Mouse (Mus musculus): ENCODE results near the gene Rpp21. TPM values are rescaled to one million over a fixed set of nuclear protein-coding genes. Genes with fewer than 3 reads are reported as not detected.
A peak's percentile ranks its signal among the peaks of the same experiment; 100 is the strongest.

The Rpp21 gene
- polyA plus RNA-seq (2014; fragmentation: Nextera tagmentation; extraction: Ambion mirVana) = 103 and 128 TPM in 2 replicates

DNA sequence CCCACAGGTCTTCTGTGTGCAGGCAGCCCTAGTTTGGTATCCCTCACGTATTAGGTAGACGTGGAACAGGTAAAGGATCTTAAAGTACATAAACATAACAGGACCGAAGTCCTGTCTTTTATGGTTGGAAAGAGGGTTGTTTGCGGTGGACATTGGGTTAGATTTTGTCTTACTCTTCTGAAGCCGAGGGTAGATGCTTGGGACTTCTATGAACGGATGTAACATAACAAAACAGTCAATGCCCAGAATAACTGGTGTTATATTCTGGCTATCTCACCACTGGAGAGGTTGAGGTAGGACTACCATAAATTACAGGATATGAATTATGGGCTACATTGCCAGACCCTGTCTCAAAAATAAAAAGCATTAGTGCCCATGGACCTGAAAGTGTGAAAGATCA is at the start of gene Rpp21:
Gene Rpp21 (minus strand): TSS at position 101 of the 400 bp plus-strand sequence.
- no peaks in the 10 kb centered on the region for H3K27me3 ChIP-seq (replicated peaks; ENCODE audit: control insufficient read depth, insufficient read depth, low read length)
- peak within 1 kb of the TSS; percentile 82 for H3K27ac ChIP-seq (ENCODE audit: low read depth, low read length)
- DNase-seq (ENCODE audit: low spot score) = no peak
- H3K36me3 ChIP-seq (ENCODE audit: control insufficient read depth, insufficient read depth, low read length) = peaks cover 45% of the 10 kb centered on the region
- peak within 1 kb of the TSS; percentile 67 for H3K4me3 ChIP-seq (ENCODE audit: low read depth, low read length)
- peak within 1 kb of the TSS; percentile 83 for H3K9ac ChIP-seq (ENCODE audit: low read length)
- H3K4me2 ChIP-seq (ENCODE audit: low read length) = peak within 1 kb of the TSS; percentile 54
- H3K9me3 ChIP-seq (replicated peaks; ENCODE audit: control insufficient read depth, low read length) = no peaks in the 10 kb centered on the region
- WGBS = 50% methylated on average over 6 of the region's 6 CpGs
- no peaks in the 10 kb centered on the region for H3K4me1 ChIP-seq (ENCODE audit: control insufficient read depth, insufficient read depth, low read length)
- no peak for ATAC-seq

DNA sequence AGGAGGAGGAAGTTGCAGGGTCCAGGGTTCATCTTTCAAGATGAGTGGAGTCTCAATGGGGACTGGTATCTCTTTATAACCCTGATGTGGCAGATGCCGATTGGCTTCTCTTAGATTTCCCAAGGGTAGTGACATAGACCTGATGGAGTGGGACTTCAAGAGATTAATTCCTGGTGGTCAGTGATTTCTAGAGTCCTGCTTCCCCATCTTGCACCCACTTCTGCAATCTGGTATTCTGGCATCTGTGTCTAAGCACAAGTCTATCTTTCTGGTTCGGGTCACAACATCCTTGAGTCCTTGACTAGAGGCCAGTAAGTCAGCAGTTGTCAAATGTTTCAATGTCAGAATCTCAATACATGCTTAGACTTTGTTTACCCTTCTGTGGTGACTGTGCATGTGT is 28.5 kb upstream of the Rpp21 start, which contains the start of gene H2-M10.2:
Gene H2-M10.2 (minus strand): TSS at position 101 of the 400 bp plus-strand sequence.
- Histone ChIP-seq H3K36me3 (ENCODE audit: control insufficient read depth, insufficient read depth, low read length) (no peaks in the 10 kb centered on the region), H3K9me3 (replicated peaks; ENCODE audit: control insufficient read depth, low read length) (no peaks in the 10 kb centered on the region), H3K4me1 (ENCODE audit: control insufficient read depth, insufficient read depth, low read length) (no peaks in the 10 kb centered on the region), H3K4me3 (ENCODE audit: low read depth, low read length) (no peak within 1 kb of the TSS), H3K4me2 (ENCODE audit: low read length) (no peak within 1 kb of the TSS), H3K9ac (ENCODE audit: low read length) (no peak within 1 kb of the TSS), H3K27me3 (replicated peaks; ENCODE audit: control insufficient read depth, insufficient read depth, low read length) (no peaks in the 10 kb centered on the region), H3K27ac (ENCODE audit: low read depth, low read length) (no peak within 1 kb of the TSS)
- ATAC-seq = no peak
- DNase-seq (ENCODE audit: low spot score) = no peak
- WGBS = 88% methylated on average over 2 of the region's 2 CpGs

GRCm38 (mm10) chr17:36281521-36282245 is 23.8 kb upstream of the Rpp21 start:
- DNase-seq (ENCODE audit: low spot score) (no peak), ATAC-seq (no peak)
- no peak overlapping the region for H3K9ac ChIP-seq (ENCODE audit: low read length)
- no peak overlapping the region for H3K27ac ChIP-seq (ENCODE audit: low read depth, low read length)
- peaks cover 13% of the 10 kb centered on the region; the same call in 1 of the 2 replicates for H3K36me3 ChIP-seq (ENCODE audit: control insufficient read depth, insufficient read depth, low read length)
- H3K27me3 ChIP-seq (replicated peaks; ENCODE audit: control insufficient read depth, insufficient read depth, low read length) = no peaks in the 10 kb centered on the region
- no peaks in the 10 kb centered on the region for H3K4me1 ChIP-seq (ENCODE audit: control insufficient read depth, insufficient read depth, low read length)
- 91% methylated on average over 4 of the region's 4 CpGs for WGBS
- no peak overlapping the region for H3K4me3 ChIP-seq (ENCODE audit: low read depth, low read length)
- no peaks in the 10 kb centered on the region for H3K9me3 ChIP-seq (replicated peaks; ENCODE audit: control insufficient read depth, low read length)
- H3K4me2 ChIP-seq (ENCODE audit: low read length) = no peak overlapping the region

- no peak overlapping the region for H3K4me3 ChIP-seq (ENCODE audit: low read depth, low read length)
- no peaks in the 10 kb centered on the region for H3K9me3 ChIP-seq (replicated peaks; ENCODE audit: control insufficient read depth, low read length)
- no peak overlapping the region for H3K9ac ChIP-seq (ENCODE audit: low read length)
- H3K4me1 ChIP-seq (ENCODE audit: control insufficient read depth, insufficient read depth, low read length) = peaks cover 17% of the 10 kb centered on the region
- DNase-seq (ENCODE audit: low spot score) (no peak), ATAC-seq (no peak)
- H3K27me3 ChIP-seq (replicated peaks; ENCODE audit: control insufficient read depth, insufficient read depth, low read length) = no peaks in the 10 kb centered on the region
- H3K4me2 ChIP-seq (ENCODE audit: low read length) = no peak overlapping the region
- no peak overlapping the region for H3K27ac ChIP-seq (ENCODE audit: low read depth, low read length)
- WGBS = 96% methylated on average over 4 of the region's 4 CpGs
- H3K36me3 ChIP-seq (ENCODE audit: control insufficient read depth, insufficient read depth, low read length) = peaks cover 28% of the 10 kb centered on the region; the same call in 1 of the 2 replicates
Observed at GRCm38 (mm10) chr17:36274776-36275175, 16.9 kb upstream of the Rpp21 start.

DNA sequence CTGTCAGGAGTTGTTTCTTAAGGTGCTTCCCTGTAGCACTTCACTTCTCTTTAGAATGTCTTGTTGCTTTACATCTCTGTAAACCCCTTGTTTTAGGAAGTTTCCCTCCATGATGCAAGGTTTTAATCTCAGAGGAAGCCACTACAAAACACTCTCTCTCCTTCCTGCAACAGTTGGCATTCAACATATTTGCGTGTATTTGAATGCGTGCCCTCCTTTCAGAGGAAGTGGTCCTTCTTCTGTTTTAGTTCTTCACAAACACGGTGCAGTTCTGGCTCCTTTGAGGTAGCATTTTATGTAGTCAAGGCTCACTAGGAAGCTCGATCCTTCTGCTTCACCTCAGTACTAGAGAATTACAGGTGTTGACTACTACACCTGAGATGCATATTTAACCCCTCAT is 15.9 kb upstream of the Rpp21 start:
- WGBS = 94% methylated on average over 4 of the region's 4 CpGs
- DNase-seq (ENCODE audit: low spot score) (no peak), ATAC-seq (no peak)

DNA sequence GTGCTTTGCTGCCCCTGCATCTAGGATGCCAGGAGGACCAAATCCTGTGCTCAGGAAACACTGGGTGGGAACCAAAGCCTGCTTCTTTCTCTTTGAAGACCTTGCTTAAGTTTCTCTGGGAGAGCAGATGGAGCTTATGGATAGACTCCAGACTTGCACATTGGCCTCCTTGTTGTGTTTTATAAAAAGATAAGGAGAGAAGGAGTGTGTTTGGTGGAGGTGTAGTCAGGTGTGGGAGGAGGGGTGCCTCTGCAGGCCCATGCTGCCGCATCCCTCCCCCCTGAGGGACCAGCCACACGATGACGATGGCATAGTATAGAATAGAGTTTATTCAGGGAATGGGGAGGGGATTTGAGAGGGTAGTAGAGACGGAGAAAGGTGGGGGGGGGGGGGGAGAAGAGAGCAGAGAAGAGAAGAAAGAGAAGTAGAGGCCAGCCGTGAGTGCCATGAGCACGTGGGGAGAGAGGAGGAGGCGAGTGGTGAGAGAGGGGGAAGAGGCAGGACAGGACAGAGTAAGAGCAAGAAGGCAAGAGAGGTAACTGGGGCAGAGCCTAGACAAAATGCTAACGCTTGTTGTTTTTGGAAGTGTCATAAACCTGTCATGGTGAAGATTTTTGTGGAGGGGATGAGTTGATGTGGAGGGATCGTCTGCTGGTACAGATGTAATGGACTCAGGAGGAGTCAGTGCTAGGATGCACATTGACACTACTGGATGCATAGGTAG is 14.9 kb upstream of the Rpp21 start:
- DNase-seq (ENCODE audit: low spot score) = no peak
- ATAC-seq = no peak
- H3K4me2 ChIP-seq (ENCODE audit: low read length) = peak overlapping the region; percentile 82
- peak overlapping the region; percentile 84 for H3K4me3 ChIP-seq (ENCODE audit: low read depth, low read length)
- H3K4me1 ChIP-seq (ENCODE audit: control insufficient read depth, insufficient read depth, low read length) = peaks cover 17% of the 10 kb centered on the region
- no peaks in the 10 kb centered on the region for H3K9me3 ChIP-seq (replicated peaks; ENCODE audit: control insufficient read depth, low read length)
- peaks cover 33% of the 10 kb centered on the region for H3K36me3 ChIP-seq (ENCODE audit: control insufficient read depth, insufficient read depth, low read length)
- peak overlapping the region; percentile 90 for H3K9ac ChIP-seq (ENCODE audit: low read length)
- no peaks in the 10 kb centered on the region for H3K27me3 ChIP-seq (replicated peaks; ENCODE audit: control insufficient read depth, insufficient read depth, low read length)
- WGBS = 79% methylated on average over 9 of the region's 9 CpGs
- no peak overlapping the region for H3K27ac ChIP-seq (ENCODE audit: low read depth, low read length)

More for the DNA sequence above, 15.9 kb upstream of the Rpp21 start:
- Histone ChIP-seq H3K4me1 (ENCODE audit: control insufficient read depth, insufficient read depth, low read length) (peaks cover 17% of the 10 kb centered on the region), H3K9ac (ENCODE audit: low read length) (no peak overlapping the region), H3K9me3 (replicated peaks; ENCODE audit: control insufficient read depth, low read length) (no peaks in the 10 kb centered on the region), H3K4me3 (ENCODE audit: low read depth, low read length) (no peak overlapping the region), H3K27ac (ENCODE audit: low read depth, low read length) (no peak overlapping the region), H3K36me3 (ENCODE audit: control insufficient read depth, insufficient read depth, low read length) (peaks cover 24% of the 10 kb centered on the region), H3K4me2 (ENCODE audit: low read length) (no peak overlapping the region), H3K27me3 (replicated peaks; ENCODE audit: control insufficient read depth, insufficient read depth, low read length) (no peaks in the 10 kb centered on the region)

- Histone ChIP-seq H3K4me2 (ENCODE audit: low read length) (peak within 1 kb of the TSS; percentile 82), H3K9ac (ENCODE audit: low read length) (peak within 1 kb of the TSS; percentile 90), H3K4me3 (ENCODE audit: low read depth, low read length) (peak within 1 kb of the TSS; percentile 84), H3K27ac (ENCODE audit: low read depth, low read length) (peak within 1 kb of the TSS; percentile 94), H3K4me1 (ENCODE audit: control insufficient read depth, insufficient read depth, low read length) (peaks cover 17% of the 10 kb centered on the region), H3K36me3 (ENCODE audit: control insufficient read depth, insufficient read depth, low read length) (peaks cover 44% of the 10 kb centered on the region), H3K9me3 (replicated peaks; ENCODE audit: control insufficient read depth, low read length) (no peaks in the 10 kb centered on the region), H3K27me3 (replicated peaks; ENCODE audit: control insufficient read depth, insufficient read depth, low read length) (no peaks in the 10 kb centered on the region)
- 1% methylated on average over 43 of the region's 43 CpGs for WGBS
- peak; percentile 89 for DNase-seq (ENCODE audit: low spot score)
- peak; percentile 86 for ATAC-seq
Observed at GRCm38 (mm10) chr17:36271586-36272256, 13.9 kb upstream of the Rpp21 start, which contains the start of gene Trim39. TSS of gene Trim39 (minus strand) at chr17:36272247.

DNA sequence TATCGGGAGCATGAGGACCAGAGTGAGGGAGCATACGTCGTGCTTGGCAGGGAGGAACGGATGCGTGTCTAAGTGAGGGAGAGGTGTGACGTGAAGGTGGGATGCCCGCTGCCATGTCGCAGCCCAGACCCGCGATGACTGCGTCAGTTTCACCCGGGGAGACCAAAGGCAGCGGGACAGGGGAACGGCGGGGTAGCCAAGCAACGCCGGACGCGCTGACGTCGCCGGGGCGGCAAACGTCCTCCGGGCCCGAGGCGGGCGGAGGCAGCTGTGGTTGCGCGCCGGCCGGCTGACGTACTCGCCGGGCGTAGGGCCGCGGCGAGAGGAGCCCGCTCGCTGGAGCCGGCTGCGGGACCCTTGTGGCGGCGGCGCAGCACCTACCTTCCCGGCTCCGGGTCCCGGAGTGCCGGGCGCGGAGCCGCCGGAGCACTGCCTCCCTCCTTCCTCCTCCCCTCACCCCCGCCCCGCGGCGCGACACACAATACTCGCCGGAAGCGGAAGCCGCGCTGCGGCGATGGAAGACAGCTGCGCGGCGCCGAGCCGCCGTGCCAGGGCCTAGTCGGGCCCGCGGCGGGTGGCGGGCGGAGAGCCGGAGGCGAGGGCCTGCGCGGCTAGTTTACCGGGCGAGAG is 13.2 kb upstream of the Rpp21 start:
- DNase-seq (ENCODE audit: low spot score) (peak; percentile 94), ATAC-seq (peak; percentile 93)
- under 1% methylated on average over 47 of the region's 84 CpGs for WGBS
- Histone ChIP-seq H3K9me3 (replicated peaks; ENCODE audit: control insufficient read depth, low read length) (no peaks in the 10 kb centered on the region), H3K27me3 (replicated peaks; ENCODE audit: control insufficient read depth, insufficient read depth, low read length) (no peaks in the 10 kb centered on the region), H3K4me3 (ENCODE audit: low read depth, low read length) (peak overlapping the region; percentile 84), H3K4me2 (ENCODE audit: low read length) (peak overlapping the region; percentile 82), H3K9ac (ENCODE audit: low read length) (peak overlapping the region; percentile 90), H3K27ac (ENCODE audit: low read depth, low read length) (peak overlapping the region; percentile 94), H3K36me3 (ENCODE audit: control insufficient read depth, insufficient read depth, low read length) (peaks cover 44% of the 10 kb centered on the region), H3K4me1 (ENCODE audit: control insufficient read depth, insufficient read depth, low read length) (peaks cover 17% of the 10 kb centered on the region)

Data from forebrain, embryonic 14.5 days (tissue).